Mouse (Mus musculus) heart, embryonic 11.5 days (tissue): Measurements from ENCODE around the gene Jazf1. TPM values are rescaled to one million over a fixed set of nuclear protein-coding genes. Genes with fewer than 3 reads are reported as not detected.

ENCODE experiments used
- ATAC-seq: fragments of 200-750 bp; cut with Nextera tagmentation; replicated peaks from 2 replicates; pipeline ENCODE4 v1.8.0; 2017; ENCODE audit warnings: moderate library complexity; ENCODE audit not compliant: insufficient number of reproducible peaks, low FRiP score, low TSS enrichment
- H3K27ac ChIP-seq: fragments of 300-500 bp; sonication (generic); 2 replicates; pipeline ENCODE4 v1.5.1; 2014; ENCODE audit warnings: mild to moderate bottlenecking, low read depth, low read length
- H3K27me3 ChIP-seq: fragments of 300-500 bp; sonication (generic); 2 replicates; pipeline ENCODE4 v1.6.1; 2014; ENCODE audit warnings: mild to moderate bottlenecking, low read length, mixed read lengths; ENCODE audit not compliant: control insufficient read depth, insufficient read depth
- H3K36me3 ChIP-seq: fragments of 300-500 bp; sonication (generic); 2 replicates; pipeline ENCODE4 v1.6.1; 2014; ENCODE audit warnings: mild to moderate bottlenecking, low read length, moderate library complexity, mixed read lengths; ENCODE audit not compliant: control insufficient read depth, insufficient read depth
- H3K4me1 ChIP-seq: fragments of 300-500 bp; sonication (generic); 2 replicates; pipeline ENCODE4 v1.6.1; 2014; ENCODE audit warnings: low read length; ENCODE audit not compliant: control insufficient read depth, insufficient read depth
- H3K4me2 ChIP-seq: fragments of 300-500 bp; sonication (generic); 2 replicates; pipeline ENCODE4 v1.6.1; 2014; ENCODE audit warnings: mild to moderate bottlenecking, moderate library complexity
- H3K4me3 ChIP-seq: fragments of 300-500 bp; sonication (generic); 2 replicates; pipeline ENCODE4 v1.5.1; 2014; ENCODE audit warnings: low read depth, low read length
- H3K9ac ChIP-seq: fragments of 300-500 bp; sonication (generic); 2 replicates; pipeline ENCODE4 v1.6.1; 2014; ENCODE audit warnings: mild to moderate bottlenecking, low read depth, low read length, moderate library complexity
- H3K9me3 ChIP-seq: fragments of 300-500 bp; sonication (generic); replicated peaks from 2 replicates; pipeline ENCODE4 v1.6.1; 2016; ENCODE audit warnings: low read length; ENCODE audit not compliant: control insufficient read depth
- WGBS: fragments of 180-500 bp; shearing (Covaris S2); extraction: QIAGEN DNeasy Blood & Tissue Kit; methylation state at CpG from one replicate; pipeline ENCODE4 v1.1.7; 2014; ENCODE audit not compliant: insufficient replicate concordance; 5-methylcytosine and 5-hydroxymethylcytosine counted together
- polyA plus RNA-seq: library from polyadenylated mRNA; unstranded; fragments of >200 nt; fragmentation: Nextera tagmentation; extraction: Ambion mirVana; gene quantifications from 2 replicates; pipeline ENCODE4 v1.2.1, GENCODE M21; 2014

The Jazf1 gene
- polyA plus RNA-seq, 1 experiment from 2014 or later = 11.5 TPM

DNA sequence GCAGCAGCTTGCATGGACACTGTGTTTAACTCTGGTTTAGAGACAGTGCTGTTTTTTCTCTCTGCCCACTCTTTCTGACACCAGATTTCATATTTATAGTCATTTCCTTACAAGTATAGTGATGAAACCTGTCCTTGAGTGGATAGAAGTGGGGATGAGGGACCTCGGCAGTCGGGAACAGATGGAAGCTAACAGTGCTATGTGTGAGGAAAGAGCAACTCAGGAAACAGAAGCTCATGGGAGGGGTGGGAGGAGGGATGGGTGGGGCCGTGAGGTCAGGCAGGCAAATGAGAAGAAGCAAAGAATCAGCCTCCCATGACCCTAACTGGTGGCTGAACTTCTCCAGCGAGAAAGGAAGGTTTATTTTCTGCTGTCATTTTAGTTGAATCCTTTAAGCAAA, 191.3 kb downstream of the Jazf1 start:
- Histone ChIP-seq H3K36me3 (no peaks in the 10 kb centered on the region), H3K27ac (no peak overlapping the region), H3K4me1 (no peaks in the 10 kb centered on the region), H3K27me3 (no peaks in the 10 kb centered on the region), H3K4me2 (no peak overlapping the region), H3K4me3 (no peak overlapping the region), H3K9ac (no peak overlapping the region), H3K9me3 (peaks cover 4% of the 10 kb centered on the region; the same call in 1 of the 2 replicates)
- no peak for ATAC-seq
- WGBS = 18% methylated on average over 4 of the region's 4 CpGs

DNA sequence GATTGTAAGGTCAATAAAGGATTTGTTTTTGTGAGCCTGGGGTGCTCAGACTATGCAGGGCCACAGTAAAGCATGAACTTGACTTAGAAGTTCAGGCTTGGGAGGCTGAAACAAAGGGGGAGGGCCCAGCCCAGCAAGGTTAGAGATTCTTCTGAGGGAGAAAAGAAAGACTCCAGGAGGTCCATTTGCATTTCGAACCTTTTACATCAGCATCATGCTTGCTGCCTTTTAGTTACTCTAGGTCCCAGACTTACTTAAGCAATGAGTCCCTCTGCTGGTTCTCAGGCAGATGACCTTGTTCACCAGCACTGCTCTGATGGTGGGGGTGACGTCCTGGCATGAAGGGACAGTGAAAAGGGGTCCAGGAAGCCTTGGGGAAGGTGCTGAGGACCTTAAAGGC, 197.1 kb downstream of the Jazf1 start:
- no peaks in the 10 kb centered on the region for H3K36me3 ChIP-seq
- WGBS = 18% methylated on average over 2 of the region's 2 CpGs
- no peak overlapping the region for H3K9ac ChIP-seq
- no peak overlapping the region for H3K27ac ChIP-seq
- no peaks in the 10 kb centered on the region for H3K9me3 ChIP-seq
- peaks cover 3% of the 10 kb centered on the region; the same call in 1 of the 2 replicates for H3K4me1 ChIP-seq
- ATAC-seq = no peak
- H3K4me2 ChIP-seq = no peak overlapping the region
- no peak overlapping the region for H3K4me3 ChIP-seq
- H3K27me3 ChIP-seq = no peaks in the 10 kb centered on the region

DNA sequence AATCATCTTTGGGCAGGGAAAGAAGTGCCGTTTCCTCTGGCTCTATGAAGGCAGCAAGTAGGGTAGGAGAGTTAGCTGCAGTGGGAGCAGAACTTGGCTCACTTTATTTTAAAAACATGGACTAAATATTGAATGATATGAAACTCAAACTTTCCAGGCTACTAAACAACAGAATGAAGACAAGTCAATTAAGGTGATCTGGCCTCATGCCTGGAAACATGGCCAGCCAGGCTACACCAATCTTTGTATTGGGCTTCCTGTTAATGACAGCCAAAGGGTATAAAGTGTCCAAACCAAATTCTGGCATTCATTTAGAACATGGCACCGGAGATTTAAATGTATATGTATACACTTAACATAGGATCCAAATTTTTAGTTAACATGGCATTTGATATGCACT, 199.2 kb downstream of the Jazf1 start:
- H3K9me3 ChIP-seq = no peaks in the 10 kb centered on the region
- ATAC-seq = no peak
- H3K4me3 ChIP-seq = no peak overlapping the region
- H3K27ac ChIP-seq = no peak overlapping the region
- H3K4me1 ChIP-seq = peaks cover 3% of the 10 kb centered on the region; the same call in 1 of the 2 replicates
- H3K27me3 ChIP-seq = no peaks in the 10 kb centered on the region
- H3K9ac ChIP-seq = no peak overlapping the region
- H3K4me2 ChIP-seq = no peak overlapping the region
- no peaks in the 10 kb centered on the region for H3K36me3 ChIP-seq
- 86% methylated on average over 2 of the region's 2 CpGs for WGBS

DNA sequence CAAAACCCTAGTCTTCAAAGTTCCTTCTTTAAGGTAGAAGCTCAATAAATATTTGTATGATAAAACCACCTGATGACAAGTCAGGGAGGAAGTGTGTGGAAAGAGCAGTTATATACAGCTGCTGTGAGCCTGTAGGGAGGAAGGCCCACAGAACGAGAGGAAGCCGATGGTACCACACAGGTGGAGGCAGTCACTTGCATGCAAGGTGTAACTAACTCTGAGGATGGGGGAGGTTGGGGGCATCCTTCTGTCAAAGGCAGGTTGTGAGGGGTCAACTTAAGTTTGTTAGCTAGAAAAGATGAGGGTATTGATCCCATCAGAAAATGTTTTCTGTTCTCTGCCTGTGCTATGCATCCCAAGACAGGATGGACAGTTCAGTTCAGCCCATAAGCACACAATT, 200.1 kb downstream of the Jazf1 start:
- H3K27ac ChIP-seq = no peak overlapping the region
- no peaks in the 10 kb centered on the region for H3K36me3 ChIP-seq
- peaks cover 3% of the 10 kb centered on the region; the same call in 1 of the 2 replicates for H3K4me1 ChIP-seq
- no peak overlapping the region for H3K9ac ChIP-seq
- H3K27me3 ChIP-seq = no peaks in the 10 kb centered on the region
- no peak for ATAC-seq
- H3K4me2 ChIP-seq = no peak overlapping the region
- 76% methylated on average over 2 of the region's 2 CpGs for WGBS
- no peak overlapping the region for H3K4me3 ChIP-seq
- no peaks in the 10 kb centered on the region for H3K9me3 ChIP-seq

DNA sequence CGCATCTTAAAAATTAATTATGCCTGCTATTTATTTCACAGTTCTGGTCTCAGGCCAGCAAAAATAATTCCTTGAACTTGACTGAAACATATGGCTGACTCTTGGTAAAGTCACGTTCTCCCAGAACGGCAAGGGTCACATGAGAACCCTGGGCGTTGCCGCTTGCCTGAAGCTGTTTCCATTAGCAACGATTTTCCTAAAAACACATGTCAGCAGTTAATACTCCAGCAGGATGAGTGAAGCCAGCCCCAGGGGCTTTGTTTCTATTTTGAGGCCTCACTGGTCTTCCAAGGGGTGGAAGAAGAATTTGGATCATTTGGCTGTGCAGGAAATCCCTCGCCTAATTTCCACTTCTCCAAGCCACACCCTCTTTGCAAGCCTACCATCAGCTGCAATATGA, 206.5 kb downstream of the Jazf1 start:
- Histone ChIP-seq H3K27ac (peak overlapping the region; percentile 63), H3K27me3 (no peaks in the 10 kb centered on the region), H3K9ac (no peak overlapping the region), H3K36me3 (no peaks in the 10 kb centered on the region), H3K4me3 (no peak overlapping the region), H3K4me1 (peaks cover 27% of the 10 kb centered on the region), H3K4me2 (no peak overlapping the region), H3K9me3 (no peaks in the 10 kb centered on the region)
- ATAC-seq = no peak
- 29% methylated on average over 7 of the region's 7 CpGs for WGBS

DNA sequence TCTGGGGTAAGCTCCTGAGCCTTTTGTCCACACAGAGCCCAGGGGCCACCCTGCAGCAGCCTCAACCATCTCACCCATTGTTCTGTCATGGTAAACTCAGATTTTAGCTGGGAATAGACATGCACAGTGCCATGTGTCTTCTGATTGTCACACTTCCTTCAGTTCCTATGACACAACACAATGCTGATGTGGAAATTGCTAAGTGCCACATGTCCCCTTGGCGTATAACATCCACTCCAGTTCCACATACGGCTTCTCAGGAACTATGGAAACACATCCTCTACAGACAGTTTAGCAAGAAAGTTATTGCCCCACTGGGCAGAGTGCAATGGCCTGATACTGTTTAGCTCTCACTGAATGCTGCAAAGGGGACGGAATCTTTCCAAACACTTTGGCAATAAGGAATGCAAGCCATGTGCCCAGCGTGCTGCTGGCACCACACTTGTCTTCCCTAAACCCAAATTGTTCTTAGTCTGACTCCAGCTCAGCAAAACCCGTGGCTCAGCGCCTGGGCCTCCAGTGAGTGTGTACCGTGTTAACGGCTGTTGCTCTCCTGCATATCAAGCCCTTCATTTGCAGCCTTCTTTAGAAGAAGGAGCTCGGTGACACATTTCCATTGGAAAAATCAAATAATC, 207.1 kb downstream of the Jazf1 start:
- 75% methylated on average over 9 of the region's 9 CpGs for WGBS
- Histone ChIP-seq H3K9me3 (no peaks in the 10 kb centered on the region), H3K36me3 (no peaks in the 10 kb centered on the region), H3K4me3 (no peak overlapping the region), H3K9ac (no peak overlapping the region), H3K27me3 (no peaks in the 10 kb centered on the region), H3K27ac (0 out of 2 replicates have a peak overlapping the region, but pooled peaks have one; percentile 41), H3K4me2 (no peak overlapping the region), H3K4me1 (peaks cover 30% of the 10 kb centered on the region)
- no peak for ATAC-seq

DNA sequence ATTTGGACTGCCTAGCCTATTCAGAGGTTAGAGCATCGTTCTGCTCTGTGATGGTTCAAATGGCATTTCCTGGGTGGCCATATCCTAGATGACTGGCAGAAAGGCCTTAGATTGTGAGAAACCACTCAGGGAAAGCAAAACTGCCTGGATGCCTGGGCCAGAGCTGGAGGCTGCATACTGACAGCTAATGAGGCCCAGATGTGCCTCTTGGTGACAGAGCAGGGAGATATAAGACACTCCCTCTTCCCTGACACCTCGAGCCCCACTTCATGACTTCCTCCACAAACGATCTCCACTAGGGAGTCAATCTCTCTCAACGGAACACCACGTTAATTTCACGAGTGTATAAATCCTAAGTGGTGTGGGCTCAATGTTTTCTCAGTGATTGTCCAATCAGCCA, 207.7 kb downstream of the Jazf1 start:
- 19% methylated on average over 6 of the region's 6 CpGs for WGBS
- Histone ChIP-seq H3K36me3 (no peaks in the 10 kb centered on the region), H3K4me3 (no peak overlapping the region), H3K4me2 (no peak overlapping the region), H3K27me3 (no peaks in the 10 kb centered on the region), H3K9me3 (no peaks in the 10 kb centered on the region), H3K9ac (no peak overlapping the region), H3K27ac (no peak overlapping the region), H3K4me1 (peaks cover 30% of the 10 kb centered on the region)
- ATAC-seq = no peak

DNA sequence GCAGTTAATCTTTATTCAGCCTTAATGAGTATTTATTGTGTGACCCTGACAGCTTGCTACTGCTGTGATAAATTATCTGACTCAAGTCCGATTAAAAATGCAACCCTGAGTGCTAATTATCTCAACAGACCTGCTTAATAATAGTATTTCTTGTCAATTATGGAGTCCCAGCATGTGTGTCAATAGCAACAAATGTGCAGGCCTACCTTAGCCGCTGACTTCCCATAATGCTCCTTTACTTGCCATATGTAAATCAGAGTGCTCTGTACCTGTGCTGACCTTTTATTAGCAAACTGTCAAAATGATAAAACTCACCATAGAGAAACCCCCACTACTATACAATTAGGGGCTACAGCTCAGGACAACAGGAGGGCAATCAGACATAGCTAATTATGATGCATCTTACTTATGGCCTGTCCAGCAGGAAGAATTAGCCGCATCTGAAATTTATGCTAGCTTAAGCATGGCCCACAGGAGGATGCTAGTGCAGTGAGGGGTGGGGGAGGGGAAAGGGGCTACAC, 209.5 kb downstream of the Jazf1 start:
- Histone ChIP-seq H3K27me3 (no peaks in the 10 kb centered on the region), H3K9ac (no peak overlapping the region), H3K9me3 (no peaks in the 10 kb centered on the region), H3K4me1 (peaks cover 30% of the 10 kb centered on the region), H3K27ac (no peak overlapping the region), H3K36me3 (no peaks in the 10 kb centered on the region), H3K4me3 (no peak overlapping the region), H3K4me2 (no peak overlapping the region)
- WGBS = 73% methylated on average over 3 of the region's 3 CpGs
- ATAC-seq = no peak
